Mouse (Mus musculus) MEL (cell line): ENCODE measurements around the gene Cd200. TPM values are rescaled to one million over a fixed set of nuclear protein-coding genes. Genes with fewer than 3 reads are reported as not detected.

ENCODE experiments used
- DNase-seq: peaks from one replicate; pipeline ENCODE4 v3.0.0; 2011; ENCODE audit warnings: low read depth, low spot score
- H3K27ac ChIP-seq: 2 replicates; pipeline ENCODE4 v1.5.1; 2012; ENCODE audit warnings: low read depth, mild to moderate bottlenecking, control low read depth, low read length, moderate library complexity; ENCODE audit not compliant: control insufficient read depth
- H3K27me3 ChIP-seq, 2 experiments: fragments of 150-350 bp in 1 of 2; sonication (generic) in 1 of 2; 2 replicates each; pipeline ENCODE4 v1.6.1; 2012; ENCODE audit warnings: low read length in 2 of 2, mild to moderate bottlenecking in 2 of 2, improper control_type of control experiment in 1 of 2, moderate library complexity in 1 of 2; ENCODE audit not compliant: insufficient read depth in 2 of 2, control insufficient read depth in 1 of 2
- H3K36me3 ChIP-seq, 2 experiments: 2 replicates each; pipeline ENCODE4 v1.6.1; 2012 to 2014; ENCODE audit warnings: low read length in 2 of 2, improper control_type of control experiment in 1 of 2, inconsistent platforms in 1 of 2, mild to moderate bottlenecking in 1 of 2; ENCODE audit not compliant: insufficient read depth in 2 of 2, control insufficient read depth in 1 of 2
- H3K4me1 ChIP-seq, 2 experiments: fragments of 150-350 bp in 1 of 2; sonication (generic) in 1 of 2; 2 replicates each; pipeline ENCODE4 v1.6.1; 2012; ENCODE audit warnings: low read length in 2 of 2, improper control_type of control experiment in 1 of 2, mild to moderate bottlenecking in 1 of 2; ENCODE audit not compliant: insufficient read depth in 2 of 2, control insufficient read depth in 1 of 2
- H3K4me3 ChIP-seq, 2 experiments: fragments of 150-350 bp in 1 of 2; sonication (generic) in 1 of 2; 2 replicates each; pipeline ENCODE4 v1.5.1; 2012; ENCODE audit warnings: low read depth in 2 of 2, low read length in 2 of 2, mild to moderate bottlenecking in 2 of 2, moderate library complexity in 2 of 2, control low read depth in 1 of 2, improper control_type of control experiment in 1 of 2; ENCODE audit not compliant: control insufficient read depth in 1 of 2, insufficient read depth in 1 of 2
- H3K79me2 ChIP-seq: 2 replicates; pipeline ENCODE4 v1.6.1; 2012; ENCODE audit warnings: mild to moderate bottlenecking, low read length, moderate library complexity; ENCODE audit not compliant: control insufficient read depth, poor library complexity, insufficient read depth
- H3K9ac ChIP-seq: 2 replicates; pipeline ENCODE4 v1.6.1; 2012; ENCODE audit warnings: low read depth, mild to moderate bottlenecking, control low read depth, low read length, moderate library complexity; ENCODE audit not compliant: control insufficient read depth, poor library complexity, severe bottlenecking
- H3K9me3 ChIP-seq: fragments of 150-350 bp; sonication (generic); replicated peaks from 2 replicates; pipeline ENCODE4 v1.6.1; 2012; ENCODE audit warnings: mild to moderate bottlenecking, low read length, improper control_type of control experiment, moderate library complexity; ENCODE audit not compliant: insufficient read depth
- CHD2 ChIP-seq: IDR thresholded peaks from 2 replicates; pipeline ENCODE4 v1.6.1; 2011; ENCODE audit warnings: low read length, improper control_type of control experiment
- E2F4 ChIP-seq: IDR thresholded peaks from 2 replicates; pipeline ENCODE4 v1.6.1; 2011; ENCODE audit warnings: low read depth, low read length, improper control_type of control experiment, borderline replicate concordance
- HCFC1 ChIP-seq: IDR thresholded peaks from 2 replicates; pipeline ENCODE4 v1.6.1; 2012; ENCODE audit warnings: low read depth, mild to moderate bottlenecking, inconsistent platforms, low read length, improper control_type of control experiment, moderate library complexity
- JUND ChIP-seq: IDR thresholded peaks from 2 replicates; pipeline ENCODE4 v1.6.1; 2011; ENCODE audit warnings: low read depth, mild to moderate bottlenecking, improper control_type of control experiment, low read length
- MAX ChIP-seq: IDR thresholded peaks from 2 replicates; pipeline ENCODE4 v1.6.1; 2011; ENCODE audit warnings: low read length, improper control_type of control experiment
- MAZ ChIP-seq: IDR thresholded peaks from 2 replicates; pipeline ENCODE4 v1.6.1; 2012; ENCODE audit warnings: low read depth, mild to moderate bottlenecking, inconsistent platforms, low read length, improper control_type of control experiment
- MEF2A ChIP-seq: IDR thresholded peaks from 2 replicates; pipeline ENCODE4 v1.6.1; 2014; ENCODE audit warnings: low read depth, mild to moderate bottlenecking, inconsistent platforms, low read length, improper control_type of control experiment; ENCODE audit not compliant: poor library complexity, insufficient replicate concordance, severe bottlenecking; ENCODE audit errors: extremely low read depth
- MYC ChIP-seq: IDR thresholded peaks from 2 replicates; pipeline ENCODE4 v1.6.1; 2011; ENCODE audit warnings: low read depth, mild to moderate bottlenecking, low read length, improper control_type of control experiment, moderate library complexity
- NELFE ChIP-seq: IDR thresholded peaks from 2 replicates; pipeline ENCODE4 v1.6.1; 2011; ENCODE audit warnings: low read depth, low read length, improper control_type of control experiment
- POLR2A ChIP-seq, 2 experiments: IDR thresholded peaks; 2 replicates each; pipeline ENCODE4 v1.6.1; 2011 to 2012; ENCODE audit warnings: low read length in 2 of 2, mild to moderate bottlenecking in 2 of 2, control low read depth in 1 of 2, improper control_type of control experiment in 1 of 2, low read depth in 1 of 2, moderate library complexity in 1 of 2; ENCODE audit not compliant: control insufficient read depth in 1 of 2, insufficient read depth in 1 of 2, poor library complexity in 1 of 2
- POLR2AphosphoS5 ChIP-seq: IDR thresholded peaks from 2 replicates; pipeline ENCODE4 v1.6.1; 2012; ENCODE audit warnings: low read depth, borderline replicate concordance, mild to moderate bottlenecking, inconsistent platforms, low read length, moderate library complexity, mixed read lengths
- RAD21 ChIP-seq: IDR thresholded peaks from 2 replicates; pipeline ENCODE4 v1.6.1; 2011; ENCODE audit warnings: mild to moderate bottlenecking, low read depth, low read length, improper control_type of control experiment
- SMC3 ChIP-seq: IDR thresholded peaks from 2 replicates; pipeline ENCODE4 v1.6.1; 2011; ENCODE audit warnings: low read depth, low read length, improper control_type of control experiment
- TAL1 ChIP-seq: IDR thresholded peaks from 2 replicates; pipeline ENCODE4 v1.6.1; 2012; ENCODE audit warnings: mild to moderate bottlenecking, inconsistent platforms, low read length, moderate library complexity, mixed read lengths
- UBTF ChIP-seq: IDR thresholded peaks from 2 replicates; pipeline ENCODE4 v1.6.1; 2012; ENCODE audit warnings: low read depth, mild to moderate bottlenecking, inconsistent platforms, low read length, improper control_type of control experiment, moderate library complexity, borderline replicate concordance; ENCODE audit not compliant: insufficient read depth
- USF1 ChIP-seq: IDR thresholded peaks from 2 replicates; pipeline ENCODE4 v1.6.1; 2014; ENCODE audit warnings: low read depth, mild to moderate bottlenecking, inconsistent platforms, low read length, improper control_type of control experiment, moderate library complexity
- USF2 ChIP-seq, 2 experiments: IDR thresholded peaks; 2 replicates each; pipeline ENCODE4 v1.6.1; 2011 to 2012; ENCODE audit warnings: improper control_type of control experiment in 2 of 2, low read length in 2 of 2, borderline replicate concordance in 1 of 2, inconsistent platforms in 1 of 2, low read depth in 1 of 2, mild to moderate bottlenecking in 1 of 2; ENCODE audit not compliant: insufficient read depth in 1 of 2
- ZKSCAN1 ChIP-seq: IDR thresholded peaks from 2 replicates; pipeline ENCODE4 v1.6.1; 2012; ENCODE audit warnings: low read depth, mild to moderate bottlenecking, inconsistent platforms, low read length, improper control_type of control experiment, moderate library complexity
- ZNF384 ChIP-seq: IDR thresholded peaks from 2 replicates; pipeline ENCODE4 v1.6.1; 2012; ENCODE audit warnings: low read depth, mild to moderate bottlenecking, inconsistent platforms, low read length, improper control_type of control experiment
- polyA plus RNA-seq, 2 experiments: library from polyadenylated mRNA; stranded (reverse) in 1 of 2; unstranded in 1 of 2; fragments of >175 nt in 1 of 2; fragments of >200 nt in 1 of 2; gene quantifications; 2 replicates each; pipeline versions ENCODE4 v1.2.1 to v1.2.4; 2012; ENCODE audit warnings: low replicate concordance in 2 of 2, low read depth in 1 of 2; ENCODE audit not compliant: insufficient read length in 2 of 2, insufficient read depth in 1 of 2, missing spikeins in 1 of 2
- total RNA-seq: library from RNA; depleted of rRNA; stranded (reverse); fragments of 300-350 nt; gene quantifications from 2 replicates; pipeline ENCODE4 v1.2.3, GENCODE M21; 2012

Gene Cd200
- total and polyA plus RNA-seq, 3 experiments = not detected

GRCm38 (mm10) chr16:45392246-45392645 is 16.6 kb downstream of the Cd200 start:
- H3K36me3 ChIP-seq = no peaks in the 10 kb centered on the region
- no peaks in the 10 kb centered on the region for H3K4me1 ChIP-seq
- TF ChIP-seq TAL1 = no peak
- no peak for TF ChIP-seq E2F4
- TF ChIP-seq MAX = no peak
- no peak for TF ChIP-seq MYC
- TF ChIP-seq MAZ = no peak
- no peak for TF ChIP-seq USF1
- no peak for TF ChIP-seq CHD2
- TF ChIP-seq JUND = no peak
- TF ChIP-seq ZKSCAN1 = no peak
- TF ChIP-seq UBTF = no peak
- TF ChIP-seq POLR2AphosphoS5 = no peak
- TF ChIP-seq MEF2A = no peak
- no peak for TF ChIP-seq HCFC1
- no peak for TF ChIP-seq POLR2A (IDR thresholded peaks at IDR 0.05; ENCODE audit: control insufficient read depth in 1 of 2, insufficient read depth in 1 of 2, low read depth in 1 of 2, low read length in 2 of 2, poor library complexity in 1 of 2)
- no peak for TF ChIP-seq RAD21
- TF ChIP-seq SMC3 = no peak
- no peak for TF ChIP-seq USF2 (IDR thresholded peaks at IDR 0.05; ENCODE audit: borderline replicate concordance in 1 of 2, insufficient read depth in 1 of 2, low read depth in 1 of 2, low read length in 2 of 2)
- TF ChIP-seq ZNF384 = no peak
- H3K9me3 ChIP-seq = no peaks in the 10 kb centered on the region
- H3K27ac ChIP-seq = no peak overlapping the region
- no peak for DNase-seq
- H3K4me3 ChIP-seq = no peak overlapping the region
- no peaks in the 10 kb centered on the region for H3K79me2 ChIP-seq
- no peak overlapping the region for H3K9ac ChIP-seq
- no peaks in the 10 kb centered on the region for H3K27me3 ChIP-seq

- no peaks in the 10 kb centered on the region for H3K79me2 ChIP-seq
These were observed 17.2 kb downstream of the Cd200 start for GRCm38 (mm10) chr16:45391680-45392079.

More at GRCm38 (mm10) chr16:45391680-45392079, 17.2 kb downstream of the Cd200 start:
- no peaks in the 10 kb centered on the region for H3K4me1 ChIP-seq
- no peak overlapping the region for H3K4me3 ChIP-seq
- no peak overlapping the region for H3K27ac ChIP-seq
- no peak overlapping the region for H3K9ac ChIP-seq
- DNase-seq = no peak
- H3K36me3 ChIP-seq = no peaks in the 10 kb centered on the region
- no peaks in the 10 kb centered on the region for H3K9me3 ChIP-seq
- H3K27me3 ChIP-seq = no peaks in the 10 kb centered on the region
- TF ChIP-seq NELFE = no peak
